Mouse (Mus musculus) olfactory bulb, adult 2 months (tissue): ENCODE measurements around the gene Nfib.

ENCODE experiments used
- CTCF ChIP-seq: fragments of 200-500 bp; IDR thresholded peaks from 2 replicates; pipeline ENCODE4 v1.5.1; 2012; ENCODE audit warnings: low read depth, mild to moderate bottlenecking, low read length, moderate library complexity; ENCODE audit not compliant: insufficient read depth
- POLR2A ChIP-seq: fragments of 200-500 bp; IDR thresholded peaks from 2 replicates; pipeline ENCODE4 v1.6.1; 2012; ENCODE audit warnings: mild to moderate bottlenecking, low read depth, low read length, moderate library complexity; ENCODE audit not compliant: insufficient read depth

DNA sequence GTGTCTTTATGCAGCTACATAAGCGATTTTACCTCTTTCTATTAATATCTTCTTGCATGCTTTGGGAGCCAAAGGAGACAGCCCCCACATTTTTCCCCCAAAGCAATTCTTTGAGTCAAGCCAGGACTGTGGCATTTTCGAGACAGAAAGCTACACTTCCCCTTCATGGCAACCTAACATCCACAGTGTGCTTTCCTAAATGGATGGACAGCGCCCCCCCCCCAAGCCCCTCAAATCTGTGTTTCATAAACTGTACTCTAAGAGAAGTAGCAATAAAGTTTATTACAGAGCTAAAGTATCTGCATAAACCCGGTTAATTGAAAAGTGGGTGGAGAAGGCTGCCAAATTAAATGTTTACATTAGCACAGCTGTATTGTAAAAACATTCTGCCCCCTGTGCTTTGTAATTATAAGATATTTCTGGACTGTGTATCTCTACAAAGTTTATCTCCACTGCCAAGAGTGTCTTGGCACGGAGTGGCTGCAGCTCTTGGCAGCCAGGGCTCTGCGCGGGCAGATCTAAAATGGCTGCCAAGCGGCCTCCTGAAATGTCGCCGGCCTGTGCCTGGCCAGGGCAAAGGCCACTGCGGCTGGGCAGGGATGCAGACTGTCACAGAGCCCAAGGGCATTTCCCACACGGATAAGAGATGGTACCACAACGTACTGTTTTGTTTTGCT is 301.4 kb downstream of the Nfib start:
- no peak for TF ChIP-seq CTCF
- TF ChIP-seq POLR2A = no peak
